ENCODE assay signal across 7 mouse cellular contexts in the genomic region with DNA sequence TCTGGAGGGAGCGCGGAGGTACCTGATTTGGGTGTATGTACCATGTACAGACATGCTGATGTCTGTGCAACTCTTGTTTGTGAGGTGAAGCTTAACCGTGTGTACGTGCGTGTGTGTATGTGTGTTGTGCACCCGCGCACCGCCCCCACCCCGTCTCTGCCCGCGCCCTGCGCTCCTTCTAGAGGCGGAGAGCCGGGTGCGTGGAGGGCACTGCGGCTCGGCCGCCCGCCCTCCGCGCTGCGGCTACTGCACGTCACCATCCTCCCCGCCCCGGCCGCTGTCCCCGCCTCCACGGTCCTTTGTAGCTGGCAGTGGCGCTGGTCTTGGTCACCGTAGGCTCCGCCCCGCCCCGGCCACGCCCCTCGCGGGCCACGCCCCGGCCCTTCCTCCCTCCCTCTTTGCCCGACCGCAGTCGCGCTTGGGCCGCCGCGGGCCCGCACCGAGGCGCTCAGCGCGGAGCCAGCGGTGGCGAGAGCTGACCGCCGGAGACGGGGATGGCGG. TPM values are rescaled to one million over a fixed set of nuclear protein-coding genes. Genes with fewer than 3 reads are reported as not detected.
DNase-seq lines count a peak whose midpoint lies in the region; ATAC-seq and TF ChIP-seq lines count a peak whose summit lies in the region.

A gene (plus strand): TSS at position 290 of the 501 bp plus-strand sequence.

- no peaks in the 10 kb centered on the region for H3K36me3 ChIP-seq in midbrain, postnatal 0 days (ENCODE audit: insufficient read depth, low read length)

- no peak for ATAC-seq in CD4-positive, CD25-positive, alpha-beta regulatory T cell, adult 4 months
- peak; percentile 81 for ATAC-seq in midbrain, postnatal 0 days (ENCODE audit: low FRiP score)

- H3K4me3 ChIP-seq in midbrain, postnatal 0 days (ENCODE audit: low read depth, low read length): peak within 1 kb of the TSS; percentile 90

- H3K9ac ChIP-seq in midbrain, postnatal 0 days (replicated peaks; ENCODE audit: low read length, poor library complexity, severe bottlenecking): peak within 1 kb of the TSS; percentile 96

- DNase-seq in MN1 (ENCODE audit: low spot score): peak; percentile 92
- DNase-seq in cerebellum, postnatal 14 days: peak; percentile 95 to 97
- DNase-seq in frontal cortex, postnatal 36 days (ENCODE audit: low spot score in 2 of 2): peak; percentile 84 to 89
- DNase-seq in left cerebral cortex, adult 8-10 months (ENCODE audit: low spot score in 2 of 2): peak; percentile 57 to 89
- DNase-seq in midbrain, postnatal 0 days (ENCODE audit: low spot score): peak; percentile 92
- no peak for DNase-seq in spleen, adult 18-20 months

- WGBS in midbrain, postnatal 0 days: under 1% methylated on average over 36 of the region's 56 CpGs

- TF ChIP-seq CTCF in midbrain, postnatal 0 days (IDR thresholded peaks at IDR 0.05): no peak

- H3K27me3 ChIP-seq in midbrain, postnatal 0 days (ENCODE audit: insufficient read depth, low read length): no peaks in the 10 kb centered on the region

- H3K27ac ChIP-seq in midbrain, postnatal 0 days (ENCODE audit: low read depth, low read length): peak within 1 kb of the TSS; percentile 97

- H3K4me1 ChIP-seq in midbrain, postnatal 0 days (ENCODE audit: insufficient read depth, low read length): peaks cover 8% of the 10 kb centered on the region; the same call in 1 of the 2 replicates

- H3K4me2 ChIP-seq in midbrain, postnatal 0 days (ENCODE audit: low read depth, low read length, poor library complexity, severe bottlenecking): peak within 1 kb of the TSS; percentile 85

- no peaks in the 10 kb centered on the region for H3K9me3 ChIP-seq in midbrain, postnatal 0 days (ENCODE audit: low read length)

RNA-seq across cellular contexts. Expression of the gene that starts here (rescaled TPM):
- polyA plus RNA-seq in CD4-positive, CD25-positive, alpha-beta regulatory T cell, adult 4 months (2017; shearing (Covaris generic)): 10 to 100 TPM; 10.1 to 13.9 TPM
- total RNA-seq in left cerebral cortex, adult 8-10 months (2022): 100 to 1,000 TPM; 162 to 174 (median 169) TPM
- total RNA-seq in midbrain, postnatal 0 days (2014; rRNA removed): 954 and 1,050 TPM in 2 replicates
- 851 and 872 TPM in 2 replicates for polyA plus RNA-seq in midbrain, postnatal 0 days (2015; fragmentation: Nextera tagmentation; extraction: Ambion mirVana)

Comparison
In these comparisons a context has a peak if more than half of its experiments do, and no peak if none do; other contexts are left out.
1. RNA of the gene that starts here (polyA plus RNA-seq): 851 to 872 TPM in midbrain, postnatal 0 days; 10.1 to 13.9 TPM in CD4-positive, CD25-positive, alpha-beta regulatory T cell, adult 4 months; every median in the first group is over 10 times any median in the second.
2. DNase-seq: peak in MN1 (single experiment), cerebellum, postnatal 14 days (2 of 2), frontal cortex, postnatal 36 days (2 of 2), left cerebral cortex, adult 8-10 months (2 of 2) and midbrain, postnatal 0 days (single experiment); none in spleen, adult 18-20 months (0 of 2).